Mouse (Mus musculus) liver, adult (tissue): ENCODE results near the gene Vps37d.
A peak's percentile ranks its signal among the peaks of the same experiment; 100 is the strongest.

Experiments
- GATA4 ChIP-seq: IDR thresholded peaks from 2 replicates; pipeline ENCODE4 v1.6.1; 2014; ENCODE audit warnings: mild to moderate bottlenecking, low read length; ENCODE audit not compliant: insufficient replicate concordance

Vps37d gene

DNA sequence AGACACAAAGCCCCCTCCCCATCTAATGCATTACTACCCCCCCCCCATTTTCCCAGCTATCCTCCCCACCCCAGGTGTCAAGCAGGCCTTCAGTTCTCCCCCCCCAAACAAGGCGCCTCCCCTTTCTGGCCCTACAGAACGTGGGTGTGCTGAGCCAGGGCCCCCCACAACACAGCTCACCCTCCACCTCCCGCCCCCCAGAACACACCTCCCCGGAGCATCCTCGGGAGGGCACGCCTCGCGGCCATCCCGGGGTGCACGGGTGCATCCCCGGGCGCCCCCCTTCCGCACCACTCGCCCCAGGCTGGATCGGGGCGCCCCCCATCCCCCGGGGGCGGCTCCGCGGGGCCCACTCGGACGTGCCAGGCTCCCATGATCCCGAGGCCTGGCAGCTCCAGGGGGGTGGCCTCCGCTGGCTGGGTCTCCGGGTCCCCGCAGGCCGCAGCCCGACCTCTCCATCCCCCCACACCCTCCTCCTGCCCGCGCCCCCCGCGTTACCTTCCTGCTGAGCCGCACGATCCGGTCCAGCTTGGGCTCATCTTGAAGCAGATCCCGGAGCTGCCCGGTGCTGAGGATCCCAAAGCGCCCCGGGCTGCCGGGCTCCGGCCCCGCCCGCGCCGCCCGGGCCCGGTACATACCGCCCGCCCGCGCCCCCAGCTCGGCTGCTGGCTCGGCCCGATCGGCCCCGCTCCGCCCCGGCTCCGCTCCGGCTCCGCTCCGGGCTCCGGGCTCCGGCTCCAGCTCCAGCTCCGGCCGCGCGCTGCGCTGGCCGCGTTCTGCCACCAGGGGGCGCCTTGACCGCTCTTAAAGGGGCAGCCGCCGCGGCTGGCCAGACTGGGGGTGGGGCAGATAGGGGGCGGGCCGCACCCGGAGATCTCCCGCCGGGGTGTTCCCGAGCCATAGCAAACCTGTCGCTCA is at the start of gene Vps37d:
Vps37d (minus strand) TSS at position 703 of the 918 bp plus-strand sequence.
- TF ChIP-seq GATA4, result no peak

DNA sequence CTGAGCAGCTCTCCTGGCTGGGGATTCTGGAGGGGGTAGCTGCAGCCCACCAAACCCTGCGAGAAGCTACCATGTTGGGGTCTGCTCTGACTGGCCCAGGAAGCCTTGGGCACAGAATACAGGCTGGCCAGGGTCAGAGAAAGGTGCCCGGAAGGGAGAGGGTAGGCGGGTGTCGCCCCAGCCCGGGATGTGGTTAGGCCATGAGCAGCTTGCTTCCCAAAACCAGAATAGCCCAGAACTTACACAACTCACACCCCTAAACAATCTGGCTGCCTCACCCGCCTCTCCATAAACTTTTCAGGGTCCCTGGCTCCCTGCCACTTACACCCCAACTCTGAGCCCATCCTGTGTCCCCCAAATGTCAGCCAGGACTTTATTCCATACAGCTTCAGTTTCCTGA is 49.6 kb upstream of the Vps37d start:
- no peak for TF ChIP-seq GATA4

- TF ChIP-seq GATA4, result no peak
Measured at GRCm38 (mm10) chr5:135126121-135126520, 48.1 kb upstream of the Vps37d start.

GRCm38 (mm10) chr5:135120753-135121152 is 42.7 kb upstream of the Vps37d start:
- TF ChIP-seq GATA4, result no peak

DNA sequence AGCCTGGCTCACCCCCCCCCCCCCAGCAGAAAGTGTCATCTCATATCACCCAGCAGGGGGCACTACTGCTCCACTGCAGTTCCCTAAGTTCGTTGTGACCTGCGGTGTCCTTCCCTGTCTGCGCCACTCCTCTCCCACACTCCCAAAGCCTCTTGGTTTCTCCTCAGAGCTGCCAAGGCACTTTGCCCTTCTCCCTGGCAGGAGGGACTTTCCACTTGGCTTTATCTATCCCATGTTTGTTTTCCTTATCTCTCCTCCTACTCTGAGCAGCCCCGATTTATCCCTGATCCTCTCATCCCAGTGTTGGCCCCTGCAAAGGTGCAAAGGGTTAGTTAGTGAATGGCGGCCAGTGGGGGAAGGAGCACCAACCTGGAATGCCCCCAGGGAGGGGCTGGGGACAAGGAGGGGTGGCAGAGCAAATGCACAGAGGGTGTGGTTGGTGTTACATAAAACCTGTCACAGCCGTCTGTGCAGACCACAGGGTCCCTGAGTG is 40.6 kb upstream of the Vps37d start:
- peak; percentile 93 for TF ChIP-seq GATA4

DNA sequence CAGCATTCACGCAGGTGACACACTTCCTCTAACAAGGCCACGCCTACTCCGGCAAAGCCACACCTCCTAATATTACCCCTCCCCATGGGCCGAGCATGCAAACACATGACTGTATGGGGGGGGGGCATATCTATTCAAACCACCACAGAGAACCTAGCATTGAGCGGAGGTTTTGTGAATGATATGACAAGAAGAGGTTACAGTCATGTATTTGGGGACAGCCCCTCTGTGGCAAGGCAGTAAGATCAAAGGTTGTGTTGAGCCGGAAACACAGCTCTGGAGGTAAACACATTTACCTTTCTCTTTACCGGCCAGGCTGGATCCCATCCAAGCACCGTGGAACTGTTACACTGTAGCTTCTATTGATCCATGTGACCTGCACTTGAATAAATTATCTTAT is 37.2 kb upstream of the Vps37d start:
- TF ChIP-seq GATA4, result no peak

DNA sequence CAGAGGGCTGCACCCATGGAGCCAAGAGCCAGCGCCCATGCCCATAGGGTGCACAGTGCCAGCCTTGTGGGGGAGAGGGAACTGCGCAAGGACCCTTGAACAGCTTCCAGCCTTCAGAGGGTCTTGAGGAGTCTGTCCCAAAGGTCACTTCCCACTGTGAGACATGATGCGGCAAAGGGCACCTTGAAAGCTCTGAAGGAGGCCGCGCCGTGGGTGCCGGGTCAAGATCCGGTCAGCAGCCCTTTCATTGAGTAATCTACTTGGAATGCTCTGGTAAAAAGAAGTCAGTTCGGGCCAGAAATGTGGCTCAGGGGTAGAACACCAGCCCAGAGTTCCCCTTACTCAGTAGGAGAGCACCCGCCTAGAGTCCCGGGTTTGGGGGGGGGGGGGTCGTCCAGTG is 35.7 kb upstream of the Vps37d start:
- no peak for TF ChIP-seq GATA4

DNA sequence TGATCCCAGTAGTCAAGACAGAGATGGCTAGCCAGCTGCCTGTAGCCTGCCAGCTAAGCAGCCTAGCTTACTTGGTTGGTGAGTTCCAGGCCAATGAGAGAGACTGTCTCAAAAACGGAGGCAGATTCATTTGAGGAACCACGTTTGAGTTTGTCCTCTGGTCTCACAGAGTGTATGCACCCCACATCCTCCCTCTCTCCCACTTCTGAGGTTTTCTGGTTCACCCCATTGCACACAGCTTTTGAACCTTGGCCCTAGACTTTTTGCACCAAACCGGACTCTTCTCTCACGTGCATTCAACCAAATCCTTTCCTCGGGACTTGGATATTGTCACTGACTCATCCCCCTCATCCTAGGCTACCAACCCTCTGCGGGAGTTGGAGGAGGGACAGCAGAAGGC is 31.9 kb upstream of the Vps37d start:
- no peak for TF ChIP-seq GATA4

GRCm38 (mm10) chr5:135109426-135109825 is 31.4 kb upstream of the Vps37d start:
- TF ChIP-seq GATA4, result no peak

DNA sequence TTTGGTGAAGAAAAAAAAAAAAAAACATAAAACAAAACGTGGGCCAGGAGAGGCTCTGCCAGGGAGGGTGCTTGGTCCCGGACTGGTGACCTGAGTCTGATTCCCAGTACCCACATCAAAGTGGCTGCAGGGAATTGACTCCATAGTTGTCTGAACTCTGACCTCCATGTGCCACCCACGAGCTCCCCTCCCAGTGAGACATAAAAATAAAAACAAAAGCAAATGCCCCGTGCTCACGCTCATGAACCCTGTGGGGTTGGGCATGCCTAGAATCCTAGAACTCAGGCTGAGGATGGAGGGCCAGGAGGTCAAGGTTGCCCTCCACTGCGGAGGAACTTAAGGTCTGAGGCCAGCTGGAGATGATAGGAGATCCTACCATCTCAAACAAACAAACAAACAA is 31.0 kb upstream of the Vps37d start:
- TF ChIP-seq GATA4, result no peak

- peak; percentile 27; the same call in 1 of the 2 replicates for TF ChIP-seq GATA4
Measured at GRCm38 (mm10) chr5:135107521-135108501, 29.7 kb upstream of the Vps37d start.

DNA sequence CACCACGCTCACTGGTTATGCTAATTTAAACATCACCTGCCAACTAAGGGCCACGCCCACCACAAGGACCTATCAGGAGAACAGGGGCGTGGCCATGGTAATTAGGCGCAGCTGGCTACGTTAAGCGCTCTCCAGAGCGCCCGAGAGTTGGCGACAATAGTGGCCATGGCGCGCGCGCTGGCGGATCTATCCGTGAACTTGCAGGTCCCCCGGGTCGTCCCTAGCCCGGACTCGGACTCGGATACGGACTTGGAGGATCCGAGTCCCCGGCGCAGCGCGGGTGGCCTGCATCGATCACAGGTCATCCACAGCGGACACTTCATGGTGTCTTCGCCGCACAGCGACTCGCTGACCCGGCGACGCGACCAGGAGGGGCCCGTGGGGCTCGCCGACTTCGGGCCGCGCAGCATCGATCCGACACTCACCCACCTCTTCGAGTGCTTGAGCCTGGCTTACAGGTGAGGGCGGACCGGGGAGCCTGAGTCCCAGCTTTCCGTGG is 28.7 kb upstream of the Vps37d start:
- no peak for TF ChIP-seq GATA4

GRCm38 (mm10) chr5:135103999-135104660 is 26.1 kb upstream of the Vps37d start:
- TF ChIP-seq GATA4, result no peak

DNA sequence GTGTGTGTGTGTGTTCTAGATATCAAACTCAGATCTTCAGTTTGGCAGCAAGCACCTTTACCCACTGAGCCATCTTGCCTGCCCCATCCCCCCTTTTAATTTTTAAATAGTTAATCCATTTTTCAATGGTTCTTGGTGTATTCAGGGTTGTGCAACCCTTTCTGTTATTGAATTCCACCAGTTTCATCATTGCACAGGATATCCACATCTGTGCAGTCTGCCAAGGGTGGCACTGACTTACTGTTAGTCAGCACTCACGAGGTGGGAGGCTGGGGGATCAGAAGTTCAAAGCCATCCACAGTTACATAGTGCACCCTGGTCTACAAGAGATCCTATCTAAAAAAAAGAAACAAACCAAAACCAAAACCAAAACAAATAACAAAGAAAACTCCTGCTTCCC is 22.9 kb upstream of the Vps37d start:
- TF ChIP-seq GATA4, result peak; percentile 71; the same call in 1 of the 2 replicates

DNA sequence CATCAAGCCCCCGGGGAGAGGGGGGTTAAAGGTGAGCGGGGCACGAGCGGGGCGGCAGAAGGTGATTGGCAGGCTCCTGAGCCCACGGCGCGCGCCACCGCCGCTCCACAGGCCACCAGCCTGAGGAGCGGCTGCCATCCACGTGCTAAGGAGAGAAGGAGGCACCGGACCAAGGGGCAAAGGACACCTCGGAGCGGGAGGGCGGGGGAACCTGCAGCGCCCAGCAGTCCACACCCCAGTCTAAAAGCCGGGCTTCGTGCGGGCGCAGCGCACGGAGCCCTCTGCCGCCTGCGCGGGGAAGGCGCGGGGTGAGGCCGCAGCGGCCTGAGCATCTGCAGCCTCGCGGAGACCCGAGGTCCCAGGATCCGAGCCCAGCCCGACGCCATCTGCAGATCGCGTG is 11.6 kb upstream of the Vps37d start, which contains the start of gene Mlxipl:
Mlxipl (plus strand) TSS at position 238 of the 400 bp plus-strand sequence.
- TF ChIP-seq GATA4, result no peak; the same call in 1 of the 2 replicates
